In the genomic region with DNA sequence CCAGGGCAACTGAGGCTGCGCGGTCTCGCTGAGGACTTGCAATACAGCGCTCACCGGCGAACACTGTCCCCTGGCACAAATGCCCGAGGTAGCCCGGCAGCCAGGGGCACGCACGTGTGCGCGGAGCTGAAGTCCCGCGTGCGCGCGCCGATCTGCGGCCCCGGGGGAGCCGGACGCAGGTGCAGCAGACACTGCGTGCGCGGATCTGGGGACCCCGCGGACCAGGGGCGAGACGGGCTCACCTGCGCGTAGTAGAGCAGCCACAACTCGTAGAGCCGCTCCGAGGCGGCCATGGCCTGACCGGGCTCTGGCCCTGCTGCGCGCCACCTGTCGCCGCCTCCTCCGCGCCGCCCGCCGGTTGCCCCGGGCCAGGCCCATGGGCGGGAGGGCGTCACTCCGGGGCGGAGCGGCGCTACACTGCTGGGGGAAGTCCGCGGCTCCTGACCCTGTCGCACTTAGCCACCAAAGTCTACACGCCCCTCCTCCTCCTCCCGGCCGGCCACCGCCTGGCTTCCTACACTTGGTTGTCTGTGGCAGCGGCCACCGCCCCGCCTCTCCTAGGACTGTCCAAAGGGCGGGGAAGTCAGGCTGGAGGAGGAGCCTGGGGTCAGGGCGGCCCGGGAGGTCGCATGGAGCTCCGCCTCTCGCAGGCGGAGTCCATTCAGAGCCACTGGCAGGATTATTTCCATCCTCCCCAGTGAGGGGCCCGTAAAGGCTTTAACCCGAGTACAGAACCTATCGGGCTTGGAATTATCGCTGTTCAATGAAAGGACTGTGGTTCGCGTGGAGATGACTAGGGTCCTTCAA, we compare ENCODE assay signal across 8 mouse cellular contexts. TPM values are rescaled to one million over a fixed set of nuclear protein-coding genes. Genes with fewer than 3 reads are reported as not detected.
DNase-seq lines count a peak whose midpoint lies in the region; ATAC-seq lines count a peak whose summit lies in the region.

A gene (minus strand): TSS at position 507 of the 807 bp plus-strand sequence.

- ATAC-seq in activated CD4-positive, CD25-positive, alpha-beta regulatory T cell, adult 4 months: peak; percentile 55
- ATAC-seq in megakaryocyte, adult 5-6 weeks (ENCODE audit: poor library complexity, severe bottlenecking): peak; percentile 74

- peak; percentile 97 for DNase-seq in embryo, embryonic 10 days (ENCODE audit: low spot score)
- peak; percentile 86 for DNase-seq in gastrocnemius, postnatal 10 days
- DNase-seq in induced T-regulatory cell, adult 2 months (ENCODE audit: low read depth): peak; percentile 95
- DNase-seq in left cerebral cortex, adult 8-10 months (ENCODE audit: low spot score in 2 of 2): peak; percentile 66 to 79
- peak; percentile 84 for DNase-seq in right cerebral cortex, adult 18-20 months
- DNase-seq in urinary bladder, postnatal 10 days (ENCODE audit: low spot score): peak; percentile 79

RNA-seq across cellular contexts. Expression of the gene that starts here (rescaled TPM):
- polyA plus RNA-seq in activated CD4-positive, CD25-positive, alpha-beta regulatory T cell, adult 4 months (2017; shearing (Covaris generic)): 10 to 100 TPM; 26.4 to 33.4 TPM
- total RNA-seq in gastrocnemius, postnatal 10 days (2021): 1 to 10 TPM; 2.2 to 3.4 TPM
- total RNA-seq in left cerebral cortex, adult 8-10 months (2022): 10 to 100 TPM; 11.9 to 14.6 (median 12.6) TPM
- total RNA-seq in megakaryocyte, adult 5-6 weeks (2015): 42.1 and 52.5 TPM in 2 replicates
- 29.1 and 35.9 TPM in 2 replicates for total RNA-seq in megakaryocyte, adult 5-6 weeks (2017)

Comparison
In these comparisons a context has a peak if more than half of its experiments do, and no peak if none do; other contexts are left out.
1. Peak in every context shown above with its lines: DNase-seq and ATAC-seq.